13 mouse cellular contexts compared by ENCODE assay signal in genomic region chr9:83657652-83658002, GRCm38 (mm10).
DNase-seq lines count a peak whose midpoint lies in the region; ATAC-seq lines count a peak whose summit lies in the region.
"Had no signal": no experiment of that assay in that cellular context is flagged by ENCODE, and none has a peak within 500 bp of the region (broad histone marks: within the 10 kb centered on the region; RNA-seq: fewer than 3 reads in every experiment).

No protein-coding gene starts in this region.

- peak overlapping the region; percentile 22 for H3K4me2 ChIP-seq in kidney, embryonic 16.5 days (replicated peaks; ENCODE audit: low read depth, low read length)
- peak overlapping the region; percentile 36 for H3K4me2 ChIP-seq in forebrain, embryonic 16.5 days (ENCODE audit: low read length)
- H3K4me2 ChIP-seq in midbrain, embryonic 16.5 days (ENCODE audit: low read length) = peak overlapping the region; percentile 5; the same call in 1 of the 2 replicates

- H3K9ac ChIP-seq in kidney, embryonic 16.5 days (replicated peaks; ENCODE audit: low read length) = no peak overlapping the region
- H3K9ac ChIP-seq in forebrain, embryonic 16.5 days (replicated peaks; ENCODE audit: low read depth, low read length) = peak overlapping the region; percentile 2
- no peak overlapping the region for H3K9ac ChIP-seq in midbrain, embryonic 16.5 days (ENCODE audit: low read depth, low read length)
- H3K9ac ChIP-seq: liver, postnatal 0 days had no signal

- no peak overlapping the region for H3K27ac ChIP-seq in kidney, embryonic 16.5 days (ENCODE audit: low read length)
- H3K27ac ChIP-seq in forebrain, embryonic 16.5 days (ENCODE audit: low read length) = no peak overlapping the region; the same call in 1 of the 2 replicates
- no peak overlapping the region for H3K27ac ChIP-seq in midbrain, embryonic 16.5 days (ENCODE audit: low read length)
- H3K27ac ChIP-seq: limb, embryonic 10.5 days had no signal

- peak; percentile 39 for DNase-seq in embryo, embryonic 10.5 days (ENCODE audit: low spot score)
- no peak for DNase-seq in embryo, embryonic 11 days
- no peak for DNase-seq in kidney, postnatal 36 days
- DNase-seq in ovary, postnatal 36 days (ENCODE audit: low spot score) = no peak
- DNase-seq in urinary bladder, postnatal 4 days (ENCODE audit: low spot score in 2 of 2) = no peak
- DNase-seq: liver, postnatal 0 days; right cerebral cortex, postnatal 4 days had no signal

- 50% methylated on average over 6 of the region's 6 CpGs for WGBS in kidney, embryonic 16.5 days
- 25% methylated on average over 6 of the region's 6 CpGs for WGBS in forebrain, embryonic 16.5 days
- 44% methylated on average over 6 of the region's 6 CpGs for WGBS in midbrain, embryonic 16.5 days

- no peak for ATAC-seq in kidney, embryonic 16.5 days (ENCODE audit: low FRiP score, low TSS enrichment)
- peak; percentile 92 for ATAC-seq in forebrain, embryonic 16.5 days
- ATAC-seq in midbrain, embryonic 16.5 days = no peak
- ATAC-seq: liver, postnatal 0 days had no signal

- H3K4me3 ChIP-seq in kidney, embryonic 16.5 days (ENCODE audit: low read length) = no peak overlapping the region
- H3K4me3 ChIP-seq in forebrain, embryonic 16.5 days (replicated peaks; ENCODE audit: low read length) = 0 out of 2 replicates have a peak overlapping the region, but pooled peaks have one; percentile 2
- H3K4me3 ChIP-seq in midbrain, embryonic 16.5 days (ENCODE audit: low read depth, low read length) = no peak overlapping the region
- H3K4me3 ChIP-seq: limb, embryonic 10.5 days; myocyte had no signal

- no peaks in the 10 kb centered on the region for H3K27me3 ChIP-seq in kidney, embryonic 16.5 days (ENCODE audit: insufficient read depth, low read length)
- H3K27me3 ChIP-seq in forebrain, embryonic 16.5 days (replicated peaks; ENCODE audit: control insufficient read depth, insufficient read depth, low read length) = no peaks in the 10 kb centered on the region
- H3K27me3 ChIP-seq in midbrain, embryonic 16.5 days (ENCODE audit: control insufficient read depth, insufficient read depth, low read depth, low read length) = no peaks in the 10 kb centered on the region

- H3K4me1 ChIP-seq in kidney, embryonic 16.5 days (ENCODE audit: insufficient read depth, low read length) = peaks cover 6% of the 10 kb centered on the region
- H3K4me1 ChIP-seq in forebrain, embryonic 16.5 days (replicated peaks; ENCODE audit: control insufficient read depth, insufficient read depth, low read length) = peaks cover 4% of the 10 kb centered on the region
- no peaks in the 10 kb centered on the region for H3K4me1 ChIP-seq in midbrain, embryonic 16.5 days (ENCODE audit: control insufficient read depth, insufficient read depth, low read length)

- H3K9me3 ChIP-seq in kidney, embryonic 16.5 days (ENCODE audit: low read length) = no peaks in the 10 kb centered on the region
- no peaks in the 10 kb centered on the region for H3K9me3 ChIP-seq in forebrain, embryonic 16.5 days (ENCODE audit: control insufficient read depth, low read length)
- no peaks in the 10 kb centered on the region for H3K9me3 ChIP-seq in midbrain, embryonic 16.5 days (replicated peaks; ENCODE audit: control insufficient read depth, low read length, poor library complexity, severe bottlenecking)
- H3K9me3 ChIP-seq: G1E; limb, embryonic 10.5 days had no signal

- H3K36me3 ChIP-seq in kidney, embryonic 16.5 days (ENCODE audit: insufficient read depth, low read length) = no peaks in the 10 kb centered on the region
- H3K36me3 ChIP-seq in forebrain, embryonic 16.5 days (ENCODE audit: control insufficient read depth, insufficient read depth) = no peaks in the 10 kb centered on the region
- H3K36me3 ChIP-seq in midbrain, embryonic 16.5 days (ENCODE audit: control insufficient read depth, insufficient read depth, low read length) = no peaks in the 10 kb centered on the region
- H3K36me3 ChIP-seq: G1E; limb, embryonic 10.5 days had no signal
